Mouse (Mus musculus) embryonic facial prominence, embryonic 11.5 days (tissue): ENCODE measurements around the gene Coro2b. TPM values are rescaled to one million over a fixed set of nuclear protein-coding genes. Genes with fewer than 3 reads are reported as not detected.

Experiments used
- ATAC-seq: fragments of 200-750 bp; cut with Nextera tagmentation; replicated peaks from 2 replicates; pipeline ENCODE4 v1.8.0; 2017; ENCODE audit warnings: low read depth; ENCODE audit not compliant: insufficient number of reproducible peaks, low FRiP score, low TSS enrichment
- DNase-seq: peaks from one replicate; pipeline ENCODE4 v3.0.0-alpha.2; 2015; ENCODE audit warnings: low spot score
- H3K27ac ChIP-seq: fragments of 300-500 bp; sonication (generic); replicated peaks from 2 replicates; pipeline ENCODE4 v1.5.1; 2014; ENCODE audit warnings: mild to moderate bottlenecking, low read depth, low read length, control low read depth
- H3K27me3 ChIP-seq: fragments of 300-500 bp; sonication (generic); 2 replicates; pipeline ENCODE4 v1.6.1; 2014; ENCODE audit warnings: mild to moderate bottlenecking, low read length, moderate library complexity, mixed read lengths; ENCODE audit not compliant: control insufficient read depth, insufficient read depth
- H3K36me3 ChIP-seq: fragments of 300-500 bp; sonication (generic); replicated peaks from 2 replicates; pipeline ENCODE4 v1.6.1; 2014; ENCODE audit warnings: low read depth, mild to moderate bottlenecking, low read length, moderate library complexity, mixed read lengths; ENCODE audit not compliant: control insufficient read depth, insufficient read depth
- H3K4me1 ChIP-seq: fragments of 300-500 bp; sonication (generic); 2 replicates; pipeline ENCODE4 v1.6.1; 2014; ENCODE audit warnings: low read length, mixed read lengths; ENCODE audit not compliant: control insufficient read depth, insufficient read depth
- H3K4me2 ChIP-seq: fragments of 300-500 bp; sonication (generic); 2 replicates; pipeline ENCODE4 v1.6.1; 2014; ENCODE audit warnings: low read depth, mild to moderate bottlenecking, control low read depth, low read length, moderate library complexity
- H3K4me3 ChIP-seq: fragments of 300-500 bp; sonication (generic); 2 replicates; pipeline ENCODE4 v1.5.1; 2014; ENCODE audit warnings: low read depth, low read length, control low read depth
- H3K9ac ChIP-seq: fragments of 300-500 bp; sonication (generic); replicated peaks from 2 replicates; pipeline ENCODE4 v1.6.1; 2014; ENCODE audit warnings: mild to moderate bottlenecking, control low read depth, low read length
- H3K9me3 ChIP-seq: fragments of 300-500 bp; sonication (generic); replicated peaks from 2 replicates; pipeline ENCODE4 v1.6.1; 2016; ENCODE audit warnings: mild to moderate bottlenecking, low read length, inconsistent platforms, mixed read lengths; ENCODE audit not compliant: control insufficient read depth
- whole genome bisulfite sequencing: fragments of 180-500 bp; shearing (Covaris S2); extraction: QIAGEN DNeasy Blood & Tissue Kit; methylation state at CpG from one replicate; pipeline ENCODE4 v1.1.7; 2014; 5-methylcytosine and 5-hydroxymethylcytosine counted together
- polyA plus RNA-seq: library from polyadenylated mRNA; unstranded; fragments of >200 nt; fragmentation: Nextera tagmentation; extraction: Ambion mirVana; gene quantifications from 2 replicates; pipeline ENCODE4 v1.2.1, GENCODE M21; 2014

Coro2b gene
- polyA plus RNA-seq, 1 experiment from 2014 or later = 6.5 TPM

- ATAC-seq (no peak), DNase-seq (no peak)
- Histone ChIP-seq H3K4me2 (no peak overlapping the region), H3K27me3 (no peaks in the 10 kb centered on the region), H3K9ac (no peak overlapping the region), H3K4me1 (no peaks in the 10 kb centered on the region), H3K4me3 (no peak overlapping the region), H3K27ac (no peak overlapping the region), H3K36me3 (no peaks in the 10 kb centered on the region), H3K9me3 (no peaks in the 10 kb centered on the region)
- whole genome bisulfite sequencing = 65% methylated on average over 18 of the region's 18 CpGs
These were observed 39.4 kb downstream of the Coro2b start for GRCm38 (mm10) chr9:62497135-62498092.

GRCm38 (mm10) chr9:62492306-62492990 lies 44.4 kb downstream of the Coro2b start:
- no peak overlapping the region for H3K4me2 ChIP-seq
- H3K27ac ChIP-seq = no peak overlapping the region
- no peak for ATAC-seq
- H3K27me3 ChIP-seq = no peaks in the 10 kb centered on the region
- H3K4me1 ChIP-seq = no peaks in the 10 kb centered on the region
- no peaks in the 10 kb centered on the region for H3K36me3 ChIP-seq
- no peaks in the 10 kb centered on the region for H3K9me3 ChIP-seq
- no peak for DNase-seq
- no peak overlapping the region for H3K9ac ChIP-seq
- no peak overlapping the region for H3K4me3 ChIP-seq
- 73% methylated on average over 6 of the region's 6 CpGs for WGBS

- no peak for ATAC-seq
These were observed 45.2 kb downstream of the Coro2b start for GRCm38 (mm10) chr9:62491611-62492010.

GRCm38 (mm10) chr9:62491104-62491503 lies 45.7 kb downstream of the Coro2b start:
- 74% methylated on average over 3 of the region's 3 CpGs for WGBS
- Histone ChIP-seq H3K9ac (no peak overlapping the region), H3K27me3 (no peaks in the 10 kb centered on the region), H3K4me3 (no peak overlapping the region), H3K27ac (no peak overlapping the region), H3K9me3 (no peaks in the 10 kb centered on the region), H3K4me1 (no peaks in the 10 kb centered on the region), H3K4me2 (no peak overlapping the region), H3K36me3 (no peaks in the 10 kb centered on the region)
- ATAC-seq (no peak), DNase-seq (no peak)

More at GRCm38 (mm10) chr9:62491611-62492010, 45.2 kb downstream of the Coro2b start:
- H3K4me1 ChIP-seq = no peaks in the 10 kb centered on the region
- no peak overlapping the region for H3K27ac ChIP-seq
- H3K9me3 ChIP-seq = no peaks in the 10 kb centered on the region
- no peak overlapping the region for H3K4me3 ChIP-seq
- H3K9ac ChIP-seq = no peak overlapping the region
- no peaks in the 10 kb centered on the region for H3K27me3 ChIP-seq
- no peaks in the 10 kb centered on the region for H3K36me3 ChIP-seq
- DNase-seq = no peak
- 78% methylated on average over 5 of the region's 5 CpGs for WGBS
- no peak overlapping the region for H3K4me2 ChIP-seq

- Histone ChIP-seq H3K9ac (no peak overlapping the region), H3K27ac (no peak overlapping the region), H3K27me3 (no peaks in the 10 kb centered on the region), H3K4me1 (no peaks in the 10 kb centered on the region), H3K36me3 (no peaks in the 10 kb centered on the region), H3K4me2 (no peak overlapping the region), H3K4me3 (no peak overlapping the region), H3K9me3 (no peaks in the 10 kb centered on the region)
- WGBS = 51% methylated on average over 4 of the region's 4 CpGs
- DNase-seq = no peak
- no peak for ATAC-seq
These were observed 52.7 kb downstream of the Coro2b start for GRCm38 (mm10) chr9:62484107-62484506.

GRCm38 (mm10) chr9:62482788-62483187 lies 54.1 kb downstream of the Coro2b start:
- no peaks in the 10 kb centered on the region for H3K27me3 ChIP-seq
- no peak for DNase-seq
- no peak overlapping the region for H3K27ac ChIP-seq
- 87% methylated on average over 3 of the region's 3 CpGs for WGBS
- no peaks in the 10 kb centered on the region for H3K9me3 ChIP-seq
- ATAC-seq = no peak
- H3K9ac ChIP-seq = no peak overlapping the region
- H3K4me2 ChIP-seq = no peak overlapping the region
- H3K4me1 ChIP-seq = no peaks in the 10 kb centered on the region
- H3K36me3 ChIP-seq = no peaks in the 10 kb centered on the region
- H3K4me3 ChIP-seq = no peak overlapping the region

GRCm38 (mm10) chr9:62480898-62481642 lies 55.8 kb downstream of the Coro2b start:
- no peaks in the 10 kb centered on the region for H3K36me3 ChIP-seq
- ATAC-seq (no peak), DNase-seq (no peak)
- H3K4me1 ChIP-seq = no peaks in the 10 kb centered on the region; the same call in 1 of the 2 replicates
- no peak overlapping the region for H3K4me3 ChIP-seq
- no peak overlapping the region for H3K4me2 ChIP-seq
- 53% methylated on average over 6 of the region's 6 CpGs for WGBS
- no peaks in the 10 kb centered on the region for H3K9me3 ChIP-seq
- no peak overlapping the region for H3K9ac ChIP-seq
- H3K27me3 ChIP-seq = no peaks in the 10 kb centered on the region
- H3K27ac ChIP-seq = no peak overlapping the region
